Mouse (Mus musculus): ENCODE results near the gene Kif23.

Kif23 gene

GRCm38 (mm10) chr9:61946623-61947401 lies at the start of gene Kif23:
Gene Kif23 (minus strand): TSS chr9:61946774.
- peak; percentile 97 for DNase-seq

- peak; percentile 48 for DNase-seq
Observed at GRCm38 (mm10) chr9:61991158-61991557, 44.6 kb upstream of the Kif23 start.

- DNase-seq = no peak
Observed at GRCm38 (mm10) chr9:61990738-61991137, 44.2 kb upstream of the Kif23 start.

GRCm38 (mm10) chr9:61986055-61986454 lies 39.5 kb upstream of the Kif23 start:
- DNase-seq = peak; percentile 22

GRCm38 (mm10) chr9:61985183-61985863 lies 38.7 kb upstream of the Kif23 start:
- DNase-seq = peak; percentile 78

GRCm38 (mm10) chr9:61982940-61983620 lies 36.5 kb upstream of the Kif23 start:
- DNase-seq = no peak

GRCm38 (mm10) chr9:61981876-61982275 lies 35.3 kb upstream of the Kif23 start:
- no peak for DNase-seq

GRCm38 (mm10) chr9:61979983-61980382 lies 33.4 kb upstream of the Kif23 start:
- no peak for DNase-seq

- DNase-seq = no peak
Observed at GRCm38 (mm10) chr9:61977258-61977945, 30.8 kb upstream of the Kif23 start.

GRCm38 (mm10) chr9:61972031-61972430 lies 25.5 kb upstream of the Kif23 start:
- DNase-seq = no peak

- no peak for DNase-seq
Observed at GRCm38 (mm10) chr9:61971045-61971444, 24.5 kb upstream of the Kif23 start.

- no peak for DNase-seq
Observed at GRCm38 (mm10) chr9:61967357-61967756, 20.8 kb upstream of the Kif23 start.

GRCm38 (mm10) chr9:61965987-61966386 lies 19.4 kb upstream of the Kif23 start:
- DNase-seq = no peak

GRCm38 (mm10) chr9:61965411-61965930 lies 18.9 kb upstream of the Kif23 start:
- peak; percentile 91 for DNase-seq

GRCm38 (mm10) chr9:61963356-61963755 lies 16.8 kb upstream of the Kif23 start:
- DNase-seq = no peak

GRCm38 (mm10) chr9:61961181-61961580 lies 14.6 kb upstream of the Kif23 start:
- no peak for DNase-seq

GRCm38 (mm10) chr9:61960753-61961152 lies 14.2 kb upstream of the Kif23 start:
- DNase-seq = peak; percentile 74

- peak; percentile 37 for DNase-seq
Observed at GRCm38 (mm10) chr9:61959921-61960569, 13.5 kb upstream of the Kif23 start.

GRCm38 (mm10) chr9:61954707-61955106 lies 8.1 kb upstream of the Kif23 start:
- no peak for DNase-seq

- no peak for DNase-seq
Observed at GRCm38 (mm10) chr9:61952241-61952640, 5.7 kb upstream of the Kif23 start.

- peak; percentile 83 for DNase-seq
Observed at GRCm38 (mm10) chr9:61947402-61948346, 1.1 kb upstream of the Kif23 start.
